Mouse (Mus musculus): Measurements from ENCODE around the gene Shisa5.

DNA sequence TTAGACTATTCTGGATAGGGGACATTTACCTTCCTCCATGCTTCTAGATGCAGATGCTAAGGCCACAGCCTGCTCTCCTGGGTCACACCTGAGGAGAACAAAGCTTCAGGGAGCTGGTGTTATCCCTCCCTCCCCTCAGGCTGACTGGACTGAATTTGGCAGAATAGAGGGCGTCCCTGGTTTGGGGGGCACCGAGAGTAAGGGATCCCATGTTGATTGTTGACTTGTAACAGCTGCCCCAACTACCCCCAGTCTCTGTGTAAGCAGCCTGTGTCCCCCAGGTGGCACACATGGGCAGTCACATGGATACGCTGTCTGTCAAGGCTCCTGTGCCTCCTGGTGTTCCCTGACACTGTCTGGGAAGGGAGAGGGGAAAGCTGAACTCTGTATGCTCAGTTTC, 9.9 kb upstream of the Shisa5 start:
- TF ChIP-seq CHD2 (IDR thresholded peaks at IDR 0.05; ENCODE audit: low read depth, low read length) = no peak
- TF ChIP-seq ZNF384 (IDR thresholded peaks at IDR 0.05; ENCODE audit: low read depth, low read length) = no peak
- TF ChIP-seq HCFC1 (IDR thresholded peaks at IDR 0.05; ENCODE audit: borderline replicate concordance, insufficient read depth, low read length) = no peak

Measured in ES-E14 (cell line).